Mouse (Mus musculus): ENCODE measurements around the gene Pde4b.

Gene Pde4b

DNA sequence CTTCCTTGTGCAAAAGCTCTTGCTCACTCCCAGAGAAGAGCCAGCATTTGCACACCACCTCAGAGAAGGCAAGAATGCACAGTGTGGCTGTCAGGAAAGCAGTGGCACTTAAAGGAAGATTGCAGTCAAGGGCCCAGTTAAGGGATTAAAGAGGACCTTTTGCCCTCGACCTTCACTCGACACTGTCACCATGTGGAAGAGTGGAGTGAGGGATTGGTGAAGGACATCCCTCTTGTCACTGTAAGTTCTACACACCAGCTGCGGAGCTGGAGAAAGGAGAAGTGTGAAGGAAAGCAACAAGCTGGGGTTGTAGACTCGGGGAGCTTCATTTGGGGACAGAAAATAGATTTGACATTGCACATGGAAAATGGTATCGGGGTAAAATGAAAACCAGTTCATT, 89.9 kb downstream of the Pde4b start:
- no peak for DNase-seq (ENCODE audit: low read depth, low spot score)

- DNase-seq (ENCODE audit: low read depth, low spot score): no peak
These were observed 99.5 kb downstream of the Pde4b start for GRCm38 (mm10) chr4:102186888-102187287.

GRCm38 (mm10) chr4:102197707-102198106, 110.4 kb downstream of the Pde4b start:
- no peak for DNase-seq (ENCODE audit: low read depth, low spot score)

GRCm38 (mm10) chr4:102209773-102210172, 122.4 kb downstream of the Pde4b start:
- no peak for DNase-seq (ENCODE audit: low read depth, low spot score)

- no peak for DNase-seq (ENCODE audit: low read depth, low spot score)
These were observed 139.4 kb downstream of the Pde4b start for GRCm38 (mm10) chr4:102226700-102227099.

DNA sequence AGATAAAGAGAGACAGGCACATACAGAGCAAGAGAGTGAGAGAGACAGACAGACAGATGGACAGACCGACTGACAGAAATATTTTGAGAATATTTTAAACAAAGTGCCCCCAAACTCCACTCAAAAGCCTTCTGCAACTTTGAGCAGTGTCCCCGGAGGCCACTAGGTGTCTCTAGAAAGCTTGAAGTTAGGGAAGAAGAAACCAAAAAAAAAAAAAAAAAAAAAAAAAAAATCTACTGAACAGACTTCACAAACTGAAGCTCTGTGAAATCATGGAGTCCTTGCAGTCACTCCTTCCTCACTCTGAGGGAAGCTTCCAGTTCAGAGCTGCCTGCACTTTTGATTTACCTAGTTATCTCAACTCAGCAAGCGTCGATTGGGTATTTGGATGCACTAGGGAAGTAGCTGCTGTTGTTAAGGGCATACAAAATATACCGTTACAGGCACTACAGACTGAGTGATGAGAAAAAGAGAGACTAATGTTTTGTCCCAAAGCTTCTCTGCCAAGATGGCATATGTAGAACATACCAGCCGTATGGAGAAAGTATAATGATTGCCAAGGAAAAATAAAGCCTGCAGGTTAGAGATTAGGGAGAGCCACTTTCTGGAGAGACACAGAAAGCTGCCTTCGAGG, 141.7 kb downstream of the Pde4b start:
- DNase-seq (ENCODE audit: low read depth, low spot score): no peak

GRCm38 (mm10) chr4:102230898-102231297, 143.6 kb downstream of the Pde4b start:
- DNase-seq (ENCODE audit: low read depth, low spot score): no peak

- DNase-seq (ENCODE audit: low read depth, low spot score): no peak
These were observed 146.3 kb downstream of the Pde4b start for GRCm38 (mm10) chr4:102233633-102234032.

- DNase-seq (ENCODE audit: low read depth, low spot score): no peak
These were observed 147.8 kb downstream of the Pde4b start for GRCm38 (mm10) chr4:102235151-102235550.

GRCm38 (mm10) chr4:102239102-102239501, 151.8 kb downstream of the Pde4b start:
- no peak for DNase-seq (ENCODE audit: low read depth, low spot score)

DNA sequence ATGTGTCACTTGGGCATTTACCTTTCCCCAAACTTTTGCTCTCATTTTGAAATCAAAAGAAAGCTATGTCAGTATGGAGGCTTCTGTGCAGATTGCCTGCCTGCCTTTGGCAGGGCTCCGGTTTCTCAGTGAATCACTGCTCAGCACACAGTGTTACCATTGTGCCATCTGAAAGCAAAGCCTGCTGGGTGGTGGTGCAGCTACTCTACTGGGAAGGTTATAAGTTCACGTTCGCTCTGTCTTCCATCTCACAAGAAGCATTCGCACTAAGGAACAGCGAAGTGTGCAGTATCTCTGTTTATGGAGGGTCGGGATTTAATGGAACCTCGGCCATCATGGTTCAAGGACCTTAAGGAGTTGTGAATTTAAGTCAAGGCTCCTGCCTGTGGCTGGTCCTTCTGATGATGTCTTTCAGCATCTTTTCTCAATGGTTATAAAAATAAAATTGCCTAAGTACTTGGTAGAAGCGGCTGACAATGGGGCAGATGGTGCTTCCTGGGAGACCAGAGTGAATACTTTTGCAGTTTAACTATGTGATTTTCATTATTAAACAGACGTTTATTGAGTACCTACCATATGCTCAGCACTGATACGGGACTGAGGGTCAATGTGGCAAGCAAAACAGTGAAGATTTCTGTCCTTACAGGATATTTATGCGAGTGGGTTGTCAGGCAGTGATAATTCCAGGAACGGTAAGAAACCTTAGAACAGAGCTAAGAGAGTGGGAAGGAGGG, 152.5 kb downstream of the Pde4b start:
- no peak for DNase-seq (ENCODE audit: low read depth, low spot score)

DNA sequence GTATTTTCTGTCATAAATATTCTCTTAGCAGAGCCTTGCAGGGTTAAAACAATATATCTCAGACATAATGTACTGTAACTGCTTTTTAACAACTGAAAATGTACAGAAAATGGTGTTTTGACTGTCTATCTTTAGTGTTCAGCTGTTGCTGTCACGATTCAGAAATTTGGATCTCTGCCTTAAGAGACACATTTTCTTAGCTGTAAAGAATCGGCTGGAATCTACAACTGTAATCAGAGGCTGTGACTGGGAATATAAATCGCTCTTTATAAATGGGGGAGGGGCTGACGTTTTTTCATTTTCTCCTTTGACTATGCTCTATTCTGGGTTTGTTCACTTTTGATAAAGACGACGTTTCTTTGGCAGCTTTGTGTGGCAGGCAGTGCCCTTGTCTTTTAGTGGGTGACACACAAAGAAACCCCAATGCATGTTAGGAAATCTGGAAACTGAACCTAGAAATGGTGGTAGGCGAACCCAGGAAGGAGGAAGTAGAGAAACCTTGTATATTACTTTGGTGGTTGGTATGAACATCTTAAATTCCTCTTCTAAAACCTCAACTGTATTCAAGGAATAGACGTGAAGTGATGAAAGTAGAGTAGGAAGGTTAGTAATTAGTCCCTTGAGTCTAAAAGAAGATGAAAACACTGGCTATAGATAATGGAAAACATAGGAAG, 153.5 kb downstream of the Pde4b start:
- no peak for DNase-seq (ENCODE audit: low read depth, low spot score)

GRCm38 (mm10) chr4:102253994-102254393, 166.7 kb downstream of the Pde4b start:
- DNase-seq (ENCODE audit: low read depth, low spot score): no peak

DNA sequence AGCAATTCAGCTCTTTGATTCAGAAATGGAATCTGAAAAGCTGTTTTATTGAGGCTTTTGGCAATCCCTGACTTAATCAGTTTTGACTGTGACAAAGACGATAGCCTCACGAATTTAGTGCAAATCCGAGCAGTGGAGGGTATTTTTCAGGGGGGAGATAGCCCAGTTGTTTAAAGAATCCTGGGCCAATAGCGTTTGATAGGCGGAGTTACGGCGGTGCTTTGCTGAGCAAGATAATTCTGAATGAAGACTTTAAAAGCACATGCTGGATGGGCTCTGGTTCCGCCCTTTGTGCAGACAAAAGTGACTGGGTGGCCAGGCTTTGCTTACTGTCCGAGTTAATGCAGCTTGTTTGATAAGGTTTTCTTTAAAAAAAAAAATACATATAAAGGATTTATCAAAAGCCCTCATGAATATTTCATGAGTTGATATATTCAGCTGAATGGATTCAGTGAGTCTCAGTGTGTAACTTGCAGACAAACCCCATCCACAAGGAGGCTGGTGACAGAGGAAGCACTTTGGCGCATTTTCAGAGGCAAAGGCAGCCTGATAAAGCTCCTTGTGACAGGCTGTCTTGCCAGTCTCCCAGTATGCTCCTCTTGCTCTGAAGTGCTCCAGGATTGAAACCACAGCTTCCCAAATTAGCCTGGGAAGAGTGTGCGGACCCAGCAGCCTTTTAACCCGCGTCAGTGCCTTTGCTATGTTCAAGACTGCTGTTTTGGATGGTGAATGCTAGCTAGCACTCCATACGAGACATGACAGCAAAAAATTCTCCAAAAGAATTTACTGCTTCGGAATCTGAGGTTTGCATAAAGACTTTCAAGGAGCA, 167.3 kb downstream of the Pde4b start:
- DNase-seq (ENCODE audit: low read depth, low spot score): no peak

GRCm38 (mm10) chr4:102255295-102255670, 167.9 kb downstream of the Pde4b start:
- no peak for DNase-seq (ENCODE audit: low read depth, low spot score)

DNA sequence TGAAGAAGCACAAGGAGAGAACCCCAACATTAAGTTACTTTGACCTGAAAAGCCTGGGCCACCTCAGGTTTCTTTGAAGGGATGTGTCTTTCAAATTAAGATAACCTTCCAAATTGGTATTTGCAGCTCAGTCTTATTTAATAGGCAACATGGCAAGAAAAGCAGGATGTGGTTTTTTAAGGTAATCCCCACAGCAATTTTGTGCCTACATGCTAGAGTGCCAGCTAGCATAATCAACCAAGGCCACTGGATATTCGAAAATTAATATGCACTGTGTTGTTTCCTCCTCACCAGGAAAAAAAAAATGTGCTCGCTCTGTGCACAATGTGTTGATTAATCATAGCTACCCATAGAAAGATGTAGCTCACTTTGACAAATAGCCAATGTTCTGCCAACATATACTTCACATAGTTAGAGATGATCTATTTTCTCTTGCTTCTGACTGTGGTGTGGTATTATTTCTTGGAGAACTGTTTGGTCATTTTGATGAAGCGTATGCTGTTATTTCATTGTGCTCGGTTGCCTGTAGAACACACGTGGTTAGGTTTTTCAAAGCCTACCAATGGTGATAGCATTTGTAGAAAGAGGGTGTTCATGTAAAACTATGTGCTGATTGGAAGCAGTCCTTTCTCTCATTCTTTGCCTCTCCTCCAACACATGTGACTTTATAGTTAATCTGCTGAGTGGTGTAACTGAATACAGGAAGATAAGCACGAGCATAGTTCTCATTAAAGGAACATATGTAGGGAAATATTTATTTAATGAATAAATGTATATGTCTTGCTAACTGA, 169.0 kb downstream of the Pde4b start:
- DNase-seq (ENCODE audit: low read depth, low spot score): no peak

DNA sequence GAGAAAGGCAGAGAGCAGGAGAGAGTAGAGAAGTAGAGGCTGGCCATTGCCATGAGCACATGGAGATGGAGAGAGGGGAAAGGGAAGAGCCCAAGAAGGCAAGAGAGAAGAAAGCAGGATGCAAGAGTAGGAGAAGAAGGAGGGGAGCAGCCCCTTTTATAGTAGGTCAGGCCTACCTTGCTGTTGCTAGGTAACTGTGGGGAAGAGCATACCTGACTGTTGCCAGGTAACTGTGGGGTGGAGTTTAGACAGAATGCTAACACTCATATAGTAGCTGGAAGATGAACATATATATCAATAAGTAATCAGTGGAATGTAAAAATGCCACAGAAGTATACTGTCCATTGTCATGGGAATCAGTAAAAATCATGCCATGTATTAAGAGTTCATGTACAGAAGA, 172.9 kb downstream of the Pde4b start:
- no peak for DNase-seq (ENCODE audit: low read depth, low spot score)

GRCm38 (mm10) chr4:102272313-102272712, 185.0 kb downstream of the Pde4b start:
- no peak for DNase-seq (ENCODE audit: low read depth, low spot score)

DNA sequence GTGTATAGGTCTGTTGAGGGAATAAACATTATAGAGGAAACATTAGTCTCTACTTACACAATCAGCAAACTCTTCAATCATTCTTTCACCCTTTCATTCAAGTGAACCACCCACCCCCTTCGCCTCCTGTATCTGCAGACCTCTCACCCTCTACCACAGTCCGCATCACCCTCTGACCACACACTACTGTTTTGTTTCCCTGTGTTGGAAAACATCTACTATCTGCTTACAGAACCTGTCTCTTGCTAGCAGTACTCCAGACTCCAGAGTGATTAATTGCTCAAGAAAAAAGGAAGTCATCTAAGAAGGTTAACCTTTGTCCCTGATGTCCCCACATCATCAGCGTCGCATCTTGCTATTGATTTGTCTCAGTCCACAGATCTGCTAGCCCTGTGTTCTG, 185.4 kb downstream of the Pde4b start:
- no peak for DNase-seq (ENCODE audit: low read depth, low spot score)

GRCm38 (mm10) chr4:102275716-102276115, 188.4 kb downstream of the Pde4b start:
- DNase-seq (ENCODE audit: low read depth, low spot score): no peak

GRCm38 (mm10) chr4:102278958-102279357, 191.6 kb downstream of the Pde4b start:
- DNase-seq (ENCODE audit: low read depth, low spot score): no peak
